Mouse (Mus musculus) myocyte (in vitro differentiated cells): ENCODE results near the gene Plaur.

Experiments used
- E2F4 ChIP-seq: IDR thresholded peaks from one replicate; pipeline ENCODE4 v1.6.1; 2011; ENCODE audit warnings: mild to moderate bottlenecking, control low read depth, moderate library complexity; ENCODE audit not compliant: insufficient read depth
- MYOD1 ChIP-seq, 3 experiments: IDR thresholded peaks; one replicate each; pipeline ENCODE4 v1.6.1; 2011; ENCODE audit warnings: control low read depth in 2 of 3, low read depth in 2 of 3, mild to moderate bottlenecking in 2 of 3, moderate library complexity in 1 of 3; ENCODE audit not compliant: insufficient read length in 2 of 3, control insufficient read depth in 1 of 3
- POLR2A ChIP-seq: IDR thresholded peaks from one replicate; pipeline ENCODE4 v1.6.1; 2011; ENCODE audit warnings: low read depth, mild to moderate bottlenecking, control low read depth, moderate library complexity; ENCODE audit not compliant: insufficient read length

- TF ChIP-seq E2F4 (no peak), MYOD1 (IDR thresholded peaks at IDR 0.05; ENCODE audit: control insufficient read depth in 1 of 3, insufficient read length in 2 of 3, low read depth in 2 of 3) (no peak), POLR2A (no peak)
These were observed 4.4 kb upstream of the Plaur start for GRCm38 (mm10) chr7:24457726-24458370.
